Mouse (Mus musculus) gastrocnemius, adult 18-20 months (tissue): ENCODE results near the gene Rwdd1. TPM values are rescaled to one million over a fixed set of nuclear protein-coding genes. Genes with fewer than 3 reads are reported as not detected.
"Not testable (repeated sequence)": the region's sequence is repeated elsewhere in the genome, so short reads cannot be mapped to it uniquely, and the experiment has no call there.

Experiments
- DNase-seq: peaks from one replicate; pipeline ENCODE4 v3.0.0; 2021; ENCODE audit warnings: low spot score
- long read RNA-seq, 2 experiments: library from polyadenylated mRNA; stranded (forward); transcript quantifications; one replicate each; pipeline ENCODE4 v2.0.0; 2021
- total RNA-seq, 2 experiments: library from RNA; stranded (reverse); gene quantifications; 2 replicates each; pipeline ENCODE4 v1.2.3; 2021

Gene Rwdd1
- total RNA-seq, result 100 to 1,000 TPM; 154 to 162 TPM
- long read RNA-seq, experiment 1, transcript Rwdd1-201 (7 exons, 1,090 nt), result major isoform, 122 of 126 reads
- long read RNA-seq, experiment 1, partial matches to known transcripts, result 3 of 126 reads
- long read RNA-seq, experiment 1, other reads (novel, unspliced or antisense), result 1 of 126 reads
- long read RNA-seq, experiment 2, transcript Rwdd1-201 (7 exons, 1,090 nt), result major isoform, 108 of 112 reads
- long read RNA-seq, experiment 2, partial matches to known transcripts, result 2 of 112 reads
- long read RNA-seq, experiment 2, other reads (novel, unspliced or antisense), result 2 of 112 reads

- DNase-seq, result peak; percentile 98
Observed at GRCm38 (mm10) chr10:34019302-34020075, at the start of gene Rwdd1. Rwdd1 (minus strand) TSS chr10:34019624.

- no peak for DNase-seq
Observed at GRCm38 (mm10) chr10:34066591-34066990, 47.2 kb upstream of the Rwdd1 start.

- no peak for DNase-seq
Observed at GRCm38 (mm10) chr10:34053987-34054386, 34.6 kb upstream of the Rwdd1 start.

GRCm38 (mm10) chr10:34044210-34044609 lies 24.8 kb upstream of the Rwdd1 start, which contains the start of gene Calhm4:
Calhm4 (minus strand) TSS chr10:34044310.
- DNase-seq, result no peak

- no peak for DNase-seq
Observed at GRCm38 (mm10) chr10:34037401-34037800, 18.0 kb upstream of the Rwdd1 start, which contains the start of gene Trappc3l. Trappc3l (plus strand) TSS chr10:34037597.

GRCm38 (mm10) chr10:34036587-34036986 lies 17.2 kb upstream of the Rwdd1 start:
- DNase-seq, result peak; percentile 10

GRCm38 (mm10) chr10:34033630-34034305 lies 14.3 kb upstream of the Rwdd1 start:
- DNase-seq, result peak; percentile 59

GRCm38 (mm10) chr10:34030322-34030721 lies 10.9 kb upstream of the Rwdd1 start:
- DNase-seq, result no peak

- DNase-seq, result peak; percentile 1
Observed at GRCm38 (mm10) chr10:34018746-34019301, 600 bp downstream of the Rwdd1 start.

- DNase-seq, result no peak
Observed at GRCm38 (mm10) chr10:34013241-34013640, 6.2 kb downstream of the Rwdd1 start.

GRCm38 (mm10) chr10:34012581-34012980 lies 6.8 kb downstream of the Rwdd1 start:
- DNase-seq, result no peak

GRCm38 (mm10) chr10:33998397-33998796 lies 21.0 kb downstream of the Rwdd1 start:
- DNase-seq, result no peak

GRCm38 (mm10) chr10:33996686-33997085 lies 22.7 kb downstream of the Rwdd1 start:
- not testable (repeated sequence) for DNase-seq

GRCm38 (mm10) chr10:33986771-33987170 lies 32.7 kb downstream of the Rwdd1 start:
- DNase-seq, result peak; percentile 67

- DNase-seq, result no peak
Observed at GRCm38 (mm10) chr10:33974781-33975494, 44.5 kb downstream of the Rwdd1 start.

- no peak for DNase-seq
Observed at GRCm38 (mm10) chr10:33952509-33952908, 66.9 kb downstream of the Rwdd1 start.

- DNase-seq, result peak; percentile 84
Observed at GRCm38 (mm10) chr10:33950803-33951583, 68.4 kb downstream of the Rwdd1 start, which contains the start of gene Zup1. Zup1 (minus strand) TSS chr10:33951269.
